Mouse (Mus musculus) left cerebral cortex, postnatal 36 days (tissue): ENCODE data around the gene Acsf2. TPM values are rescaled to one million over a fixed set of nuclear protein-coding genes. Genes with fewer than 3 reads are reported as not detected.
"Not testable (repeated sequence)": the region's sequence is repeated elsewhere in the genome, so short reads cannot be mapped to it uniquely, and the experiment has no call there.

Experiments used
- DNase-seq, 2 experiments: peaks; one replicate each; pipeline ENCODE4 v3.0.0; 2021 to 2022; ENCODE audit warnings: low spot score in 2 of 2, mixed read lengths in 1 of 2
- intact Hi-C: fragments of 180-260 bp; cut with DNase I; formaldehyde crosslinking; loops from one replicate; pipeline ENCODE4 v1.15.1; 2025
- total RNA-seq, 2 experiments: library from RNA; stranded (reverse); gene quantifications; 2 replicates each; pipeline ENCODE4 v1.2.3; 2021

The Acsf2 gene
- 10 to 100 TPM; 14.8 to 16.7 TPM for total RNA-seq

GRCm38 (mm10) chr11:94601321-94602281, at the start of gene Acsf2:
Gene Acsf2, minus strand, starts transcription at chr11:94601871.
- DNase-seq: peak; percentile 10 to 21
- intact Hi-C loops: no loop called here

GRCm38 (mm10) chr11:94651241-94651640, 49.6 kb upstream of the Acsf2 start:
- DNase-seq, intact Hi-C loops: not testable (repeated sequence)

GRCm38 (mm10) chr11:94646457-94646856, 44.8 kb upstream of the Acsf2 start:
- DNase-seq: no peak
- intact Hi-C loops: no loop called here

GRCm38 (mm10) chr11:94644461-94645219, 43.0 kb upstream of the Acsf2 start:
- intact Hi-C loops: no loop called here

GRCm38 (mm10) chr11:94634431-94634830, 32.8 kb upstream of the Acsf2 start:
- intact Hi-C loops: no loop called here
- DNase-seq: no peak

More at GRCm38 (mm10) chr11:94644461-94645219, 43.0 kb upstream of the Acsf2 start:
- no peak for DNase-seq

GRCm38 (mm10) chr11:94632988-94633387, 31.3 kb upstream of the Acsf2 start:
- intact Hi-C loops: no loop called here
- DNase-seq: no peak

- intact Hi-C loops: no loop called here
- no peak for DNase-seq
These were observed 30.3 kb upstream of the Acsf2 start for GRCm38 (mm10) chr11:94631969-94632368.

GRCm38 (mm10) chr11:94630199-94631011, 28.7 kb upstream of the Acsf2 start:
- intact Hi-C loops: no loop called here
- DNase-seq: peak; percentile 17 to 18

GRCm38 (mm10) chr11:94629884-94630198, 28.2 kb upstream of the Acsf2 start:
- DNase-seq: no peak
- intact Hi-C loops: loop anchor here (5.0 kb wide), 1 partner anchor 83 kb away; the partner anchor contains the start of gene Rsad1

GRCm38 (mm10) chr11:94629199-94629883, 27.7 kb upstream of the Acsf2 start, which contains the start of gene Lrrc59:
Gene Lrrc59, plus strand, starts transcription at chr11:94629767.
- peak; percentile 94 to 95 for DNase-seq

GRCm38 (mm10) chr11:94622162-94622561, 20.5 kb upstream of the Acsf2 start:
- intact Hi-C loops: no loop called here
- no peak for DNase-seq

More at GRCm38 (mm10) chr11:94629199-94629883, 27.7 kb upstream of the Acsf2 start, which contains the start of gene Lrrc59:
- intact Hi-C loops: loop anchor here (5.0 kb wide), 1 partner anchor 82 kb away; the partner anchor contains the start of gene Rsad1

- DNase-seq: no peak
These were observed 19.8 kb upstream of the Acsf2 start for GRCm38 (mm10) chr11:94621458-94621852.

GRCm38 (mm10) chr11:94620766-94621457, 19.2 kb upstream of the Acsf2 start:
- intact Hi-C loops: no loop called here
- DNase-seq: no peak

More at GRCm38 (mm10) chr11:94621458-94621852, 19.8 kb upstream of the Acsf2 start:
- intact Hi-C loops: no loop called here

GRCm38 (mm10) chr11:94617646-94618045, 16.0 kb upstream of the Acsf2 start:
- intact Hi-C loops: no loop called here
- DNase-seq: no peak

- intact Hi-C loops: no loop called here
- DNase-seq: no peak
These were observed 13.8 kb upstream of the Acsf2 start for GRCm38 (mm10) chr11:94615494-94615893.

GRCm38 (mm10) chr11:94614603-94615002, 12.9 kb upstream of the Acsf2 start:
- intact Hi-C loops: no loop called here

GRCm38 (mm10) chr11:94610744-94611740, 9.4 kb upstream of the Acsf2 start:
- intact Hi-C loops: no loop called here
- DNase-seq: no peak

More at GRCm38 (mm10) chr11:94614603-94615002, 12.9 kb upstream of the Acsf2 start:
- no peak for DNase-seq
